Mouse (Mus musculus): ENCODE data around the gene Cbfa2t2.
A peak's percentile ranks its signal among the peaks of the same experiment; 100 is the strongest.

GRCm38 (mm10) chr2:154436458-154437190 lies at the start of gene Cbfa2t2:
- TF ChIP-seq POLR2A (IDR thresholded peaks at IDR 0.05; ENCODE audit: insufficient read depth, low read depth, low read length) (no peak), CTCF (IDR thresholded peaks at IDR 0.05) (0 out of 2 replicates have a peak, but pooled peaks have one; percentile 1), EP300 (IDR thresholded peaks at IDR 0.05; ENCODE audit: insufficient read depth, low read depth, low read length) (no peak)
